Mouse (Mus musculus) heart, embryonic 14.5 days (tissue): ENCODE results near the gene Lhx2. TPM values are rescaled to one million over a fixed set of nuclear protein-coding genes. Genes with fewer than 3 reads are reported as not detected.
A peak's percentile ranks its signal among the peaks of the same experiment; 100 is the strongest.

Source experiments
- ATAC-seq: fragments of 200-750 bp; cut with Nextera tagmentation; 2 replicates; pipeline ENCODE4 v1.8.0; 2017; ENCODE audit warnings: low read depth, moderate TSS enrichment; ENCODE audit not compliant: insufficient number of reproducible peaks, insufficient read depth, low FRiP score
- H3K27ac ChIP-seq, 2 experiments: fragments of 200-500 bp in 1 of 2; fragments of 300-500 bp in 1 of 2; sonication (generic) in 1 of 2; replicated peaks in 1 of 2; 2 replicates each; pipeline ENCODE4 v1.5.1; 2012 to 2014; ENCODE audit warnings: low read depth in 2 of 2, low read length in 2 of 2, control low read depth in 1 of 2, mild to moderate bottlenecking in 1 of 2, mixed read lengths in 1 of 2; ENCODE audit not compliant: control insufficient read depth in 1 of 2, insufficient read depth in 1 of 2
- H3K27me3 ChIP-seq: fragments of 300-500 bp; sonication (generic); 2 replicates; pipeline ENCODE4 v1.6.1; 2014; ENCODE audit warnings: mild to moderate bottlenecking, low read length, control low read depth; ENCODE audit not compliant: control insufficient read depth, insufficient read depth
- H3K36me3 ChIP-seq: fragments of 300-500 bp; sonication (generic); 2 replicates; pipeline ENCODE4 v1.6.1; 2014; ENCODE audit warnings: mild to moderate bottlenecking, control low read depth, low read length, mixed read lengths; ENCODE audit not compliant: control insufficient read depth, insufficient read depth
- H3K4me1 ChIP-seq, 2 experiments: fragments of 200-500 bp in 1 of 2; fragments of 300-500 bp in 1 of 2; sonication (generic) in 1 of 2; 2 replicates each; pipeline ENCODE4 v1.6.1; 2012 to 2014; ENCODE audit warnings: low read length in 2 of 2, control low read depth in 1 of 2, mixed read lengths in 1 of 2; ENCODE audit not compliant: control insufficient read depth in 2 of 2, insufficient read depth in 2 of 2
- H3K4me2 ChIP-seq: fragments of 300-500 bp; sonication (generic); 2 replicates; pipeline ENCODE4 v1.6.1; 2014; ENCODE audit warnings: mild to moderate bottlenecking, low read length
- H3K4me3 ChIP-seq, 2 experiments: fragments of 200-500 bp in 1 of 2; fragments of 300-500 bp in 1 of 2; sonication (generic) in 1 of 2; 2 replicates each; pipeline ENCODE4 v1.5.1; 2012 to 2014; ENCODE audit warnings: low read length in 2 of 2, mild to moderate bottlenecking in 2 of 2, control low read depth in 1 of 2, low read depth in 1 of 2, moderate library complexity in 1 of 2; ENCODE audit not compliant: control insufficient read depth in 1 of 2, insufficient read depth in 1 of 2
- H3K9ac ChIP-seq: fragments of 300-500 bp; sonication (generic); 2 replicates; pipeline ENCODE4 v1.6.1; 2014; ENCODE audit warnings: mild to moderate bottlenecking, low read length
- H3K9me3 ChIP-seq: fragments of 300-500 bp; sonication (generic); 2 replicates; pipeline ENCODE4 v1.6.1; 2016; ENCODE audit warnings: low read length, control low read depth; ENCODE audit not compliant: control insufficient read depth
- WGBS: fragments of 180-500 bp; shearing (Covaris S2); extraction: QIAGEN DNeasy Blood & Tissue Kit; methylation state at CpG from one replicate; pipeline ENCODE4 v1.1.7; 2014; 5-methylcytosine and 5-hydroxymethylcytosine counted together
- polyA plus RNA-seq: library from polyadenylated mRNA; unstranded; fragments of >200 nt; fragmentation: Nextera tagmentation; extraction: Ambion mirVana; gene quantifications from 2 replicates; pipeline ENCODE4 v1.2.1, GENCODE M21; 2014

The Lhx2 gene
- polyA plus RNA-seq, 1 experiment from 2014 or later, result 0.43 TPM

DNA sequence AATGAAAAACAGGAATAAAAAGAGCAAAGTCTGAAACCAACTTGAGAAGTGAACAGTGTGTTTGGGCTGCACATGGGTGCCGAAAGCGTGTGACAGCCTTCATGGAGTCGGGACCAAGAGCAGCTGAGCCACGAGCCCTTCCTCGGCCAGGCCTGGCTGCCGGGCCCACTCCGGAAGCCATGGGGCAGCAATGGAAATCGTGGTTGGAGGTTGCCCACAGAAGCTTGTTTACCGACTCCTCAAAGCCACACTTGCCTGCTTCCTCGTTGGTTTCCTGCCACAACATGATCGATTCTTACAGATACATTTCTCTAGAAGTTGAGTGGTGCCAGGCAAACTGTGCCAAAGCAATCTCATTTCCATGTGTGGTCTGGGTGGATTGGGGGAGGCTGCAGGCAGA, 20.0 kb upstream of the Lhx2 start:
- H3K4me3 ChIP-seq, result no peak overlapping the region
- no peak overlapping the region for H3K4me2 ChIP-seq
- WGBS, result 80% methylated on average over 11 of the region's 11 CpGs
- peaks cover 6% of the 10 kb centered on the region; the same call in 1 of the 2 replicates for H3K27me3 ChIP-seq
- no peaks in the 10 kb centered on the region for H3K9me3 ChIP-seq
- no peaks in the 10 kb centered on the region for H3K36me3 ChIP-seq
- no peaks in the 10 kb centered on the region for H3K4me1 ChIP-seq
- no peak overlapping the region for H3K27ac ChIP-seq
- H3K9ac ChIP-seq, result no peak overlapping the region
- no peak for ATAC-seq

DNA sequence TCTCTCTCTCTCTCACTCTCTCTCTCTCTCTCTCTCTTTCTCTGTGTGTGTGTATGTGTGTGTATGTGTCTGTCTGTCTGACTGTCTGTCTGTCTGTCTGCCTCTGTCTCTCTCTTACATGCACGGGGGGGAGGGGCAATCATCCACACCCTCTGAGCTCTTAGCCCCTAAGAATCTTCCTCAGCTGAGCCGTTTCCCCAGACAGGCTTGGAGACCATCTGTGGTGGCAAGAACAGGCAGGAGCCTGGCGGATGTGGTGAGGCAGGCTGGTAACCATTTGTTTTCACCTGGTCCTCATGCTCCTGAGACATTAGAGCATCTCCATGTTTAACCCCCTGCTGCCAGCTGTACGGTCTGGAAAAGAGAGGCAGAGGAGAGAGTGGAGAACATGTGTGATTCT, 18.2 kb upstream of the Lhx2 start:
- no peak for ATAC-seq
- WGBS, result 41% methylated on average over 4 of the region's 4 CpGs
- Histone ChIP-seq H3K27ac (no peak overlapping the region), H3K4me1 (no peaks in the 10 kb centered on the region), H3K9me3 (no peaks in the 10 kb centered on the region), H3K9ac (no peak overlapping the region), H3K27me3 (peaks cover 6% of the 10 kb centered on the region; the same call in 1 of the 2 replicates), H3K4me3 (no peak overlapping the region), H3K36me3 (no peaks in the 10 kb centered on the region), H3K4me2 (no peak overlapping the region)

DNA sequence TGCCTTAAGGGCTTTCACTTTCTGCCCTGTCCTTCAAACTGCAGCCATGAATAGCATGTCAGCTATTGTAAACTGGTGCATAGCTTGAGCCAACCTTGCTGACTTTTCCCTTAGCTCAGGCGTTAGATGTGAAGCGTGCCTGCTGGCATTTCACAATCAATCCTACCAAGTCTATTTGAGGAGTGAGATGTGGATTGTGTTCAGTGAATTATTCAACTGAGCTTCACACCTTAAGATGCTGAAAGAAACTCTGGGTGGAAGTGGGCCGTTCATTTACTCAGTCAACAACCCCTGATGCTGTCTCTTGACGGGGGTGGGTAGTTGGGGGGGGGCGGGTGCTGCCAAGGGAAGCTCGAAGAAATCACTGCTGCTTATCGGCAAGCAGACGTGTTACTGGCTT, 15.7 kb upstream of the Lhx2 start:
- peaks cover 6% of the 10 kb centered on the region; the same call in 1 of the 2 replicates for H3K27me3 ChIP-seq
- WGBS, result 34% methylated on average over 8 of the region's 8 CpGs
- no peak for ATAC-seq

DNA sequence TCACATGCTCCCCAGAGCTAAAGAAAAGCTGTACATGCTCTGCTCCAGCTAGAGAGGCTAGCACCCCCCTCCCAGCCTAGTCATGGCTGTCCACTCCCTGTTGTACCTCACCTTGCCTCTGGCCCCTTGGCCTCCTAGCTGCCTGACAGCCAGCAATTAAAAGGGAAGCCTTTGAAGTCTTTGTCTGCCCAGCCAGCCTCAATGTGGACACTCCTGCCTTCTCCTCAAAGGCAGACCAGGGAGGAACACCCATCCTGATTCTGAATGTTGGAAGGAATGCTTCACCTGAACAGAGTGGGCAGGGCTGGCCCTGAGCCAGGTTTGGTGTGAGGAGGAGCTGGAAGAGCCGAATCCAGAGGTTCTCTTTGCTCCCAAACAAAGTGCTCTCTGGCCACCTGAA, 12.4 kb upstream of the Lhx2 start:
- H3K9ac ChIP-seq, result no peak overlapping the region
- 47% methylated on average over 1 of the region's 1 CpGs for WGBS
- no peak overlapping the region for H3K27ac ChIP-seq
- H3K4me3 ChIP-seq, result no peak overlapping the region
- peaks cover 6% of the 10 kb centered on the region; the same call in 1 of the 2 replicates for H3K27me3 ChIP-seq
- H3K36me3 ChIP-seq, result no peaks in the 10 kb centered on the region
- no peaks in the 10 kb centered on the region for H3K4me1 ChIP-seq
- ATAC-seq, result no peak
- H3K9me3 ChIP-seq, result no peaks in the 10 kb centered on the region
- no peak overlapping the region for H3K4me2 ChIP-seq

More for the DNA sequence above, 15.7 kb upstream of the Lhx2 start:
- H3K4me1 ChIP-seq, result no peaks in the 10 kb centered on the region
- H3K27ac ChIP-seq, result no peak overlapping the region
- no peak overlapping the region for H3K4me2 ChIP-seq
- no peak overlapping the region for H3K9ac ChIP-seq
- no peaks in the 10 kb centered on the region for H3K9me3 ChIP-seq
- H3K4me3 ChIP-seq, result no peak overlapping the region
- H3K36me3 ChIP-seq, result no peaks in the 10 kb centered on the region

DNA sequence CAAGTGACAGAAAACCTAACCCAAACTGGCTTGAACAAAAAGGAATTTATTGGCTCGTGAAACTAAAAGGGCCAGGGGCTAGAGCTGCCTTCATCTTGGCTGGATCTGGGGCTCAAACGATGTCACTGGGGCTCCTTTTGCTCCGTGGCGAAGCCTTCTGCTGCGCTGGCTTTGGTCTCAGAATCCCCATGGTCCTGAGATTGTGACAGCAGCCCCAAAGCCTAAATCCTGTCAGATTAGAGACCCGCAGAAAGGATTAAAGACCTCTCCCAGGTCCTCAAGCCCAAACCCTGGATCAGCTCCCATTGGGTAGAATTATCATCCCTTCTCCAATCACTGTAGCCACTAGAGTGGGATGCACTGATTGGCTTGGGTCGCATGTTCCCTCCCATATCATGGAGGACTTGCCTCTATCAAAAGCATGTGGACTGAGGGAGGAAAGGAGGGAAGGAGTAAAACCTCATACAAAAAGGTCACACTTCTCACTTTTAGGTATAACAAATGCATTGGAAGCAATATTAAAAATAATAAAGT, 5.4 kb upstream of the Lhx2 start:
- Histone ChIP-seq H3K27me3 (peaks cover 60% of the 10 kb centered on the region), H3K4me3 (no peak overlapping the region), H3K4me2 (no peak overlapping the region), H3K9ac (no peak overlapping the region), H3K4me1 (no peaks in the 10 kb centered on the region; a peak in 1 of 4 replicates), H3K9me3 (no peaks in the 10 kb centered on the region), H3K36me3 (no peaks in the 10 kb centered on the region), H3K27ac (no peak overlapping the region)
- no peak for ATAC-seq
- 35% methylated on average over 7 of the region's 7 CpGs for WGBS

DNA sequence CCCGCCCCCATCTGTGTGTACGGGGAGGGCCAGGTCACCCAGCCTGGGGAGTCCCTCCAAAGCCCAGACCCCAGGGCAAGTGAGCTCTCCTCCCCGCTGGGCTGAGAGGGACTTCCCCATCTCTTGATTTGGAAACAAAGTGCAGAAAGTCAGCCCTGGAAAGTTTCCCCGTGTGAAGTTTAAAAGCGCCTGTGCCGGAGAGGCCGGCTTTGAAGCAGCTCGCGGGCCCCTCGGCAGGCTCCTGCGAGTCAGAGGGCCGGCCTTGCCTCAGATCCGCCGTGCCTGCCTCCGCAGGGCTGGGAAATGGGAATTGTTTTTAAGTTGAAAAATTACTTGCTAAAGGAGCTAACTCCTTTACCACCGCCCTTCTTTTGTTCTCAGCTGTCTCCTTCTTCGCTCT, 2.5 kb upstream of the Lhx2 start:
- Histone ChIP-seq H3K9ac (no peak overlapping the region), H3K4me1 (peaks cover 2 to 11% of the 10 kb centered on the region in 2 experiments; a peak in 3 of 4 replicates), H3K27ac (no peak overlapping the region), H3K4me3 (peak overlapping the region in 1 of 2 experiments; percentile 11; a peak in 1 of 4 replicates), H3K27me3 (peaks cover 88% of the 10 kb centered on the region), H3K36me3 (no peaks in the 10 kb centered on the region), H3K4me2 (peak overlapping the region; percentile 29), H3K9me3 (no peaks in the 10 kb centered on the region)
- no peak for ATAC-seq
- 4% methylated on average over 17 of the region's 17 CpGs for WGBS

DNA sequence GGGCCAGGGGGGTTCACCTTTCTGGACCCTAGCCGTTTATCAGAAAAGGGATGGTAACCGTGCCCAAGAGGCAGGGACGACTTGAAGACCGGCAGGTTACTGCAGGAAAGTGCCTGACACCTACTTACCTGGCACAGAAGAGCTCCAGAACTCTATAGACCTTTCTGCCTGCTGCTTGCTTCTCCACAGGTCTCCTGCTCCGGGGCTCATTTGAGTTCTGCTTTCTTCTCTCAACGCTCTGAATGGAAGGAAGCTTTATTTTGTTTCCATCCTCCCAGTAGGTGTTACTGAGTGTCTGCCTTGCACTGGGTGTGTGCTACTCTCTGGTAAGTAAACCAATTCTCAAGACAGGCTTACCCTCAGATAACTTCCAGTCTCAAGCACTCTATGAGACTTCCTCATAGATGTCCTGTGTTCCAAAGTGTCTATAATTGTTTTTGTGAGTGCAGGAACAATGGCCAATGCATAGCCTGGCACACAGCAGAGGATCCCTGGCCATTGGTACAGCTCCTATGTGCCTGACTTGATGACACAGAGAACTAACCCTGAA, 1.9 kb upstream of the Lhx2 start:
- Histone ChIP-seq H3K27me3 (peaks cover 94% of the 10 kb centered on the region), H3K4me3 (peak overlapping the region in 1 of 2 experiments; percentile 11; a peak in 1 of 4 replicates), H3K36me3 (no peaks in the 10 kb centered on the region), H3K9ac (no peak overlapping the region), H3K27ac (no peak overlapping the region), H3K4me2 (peak overlapping the region; percentile 29), H3K4me1 (peaks cover 2 to 11% of the 10 kb centered on the region in 2 experiments; a peak in 3 of 4 replicates), H3K9me3 (no peaks in the 10 kb centered on the region)
- WGBS, result 7% methylated on average over 6 of the region's 6 CpGs
- ATAC-seq, result no peak

DNA sequence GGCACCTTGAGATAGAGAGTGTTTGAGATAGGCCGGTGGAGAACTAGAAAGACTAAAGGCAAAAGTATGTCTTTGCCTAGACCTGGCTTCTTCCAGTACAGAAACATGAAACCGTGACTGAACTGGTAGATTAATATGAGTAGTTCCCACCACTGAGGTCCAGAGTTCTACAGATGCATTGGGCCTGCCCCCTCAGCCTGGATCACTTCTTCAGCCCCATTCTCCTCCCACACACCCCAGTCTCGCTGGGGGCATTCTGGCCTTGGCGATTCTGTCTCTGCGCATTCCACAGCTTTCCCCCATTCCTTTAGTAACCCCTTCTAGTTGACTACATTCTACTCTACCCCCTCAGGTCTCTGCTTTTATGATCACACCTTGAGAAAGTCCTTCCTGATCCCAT, 1.4 kb upstream of the Lhx2 start:
- no peaks in the 10 kb centered on the region for H3K9me3 ChIP-seq
- H3K27me3 ChIP-seq, result peaks cover 97% of the 10 kb centered on the region
- H3K4me2 ChIP-seq, result no peak overlapping the region
- no peak overlapping the region for H3K27ac ChIP-seq
- H3K4me1 ChIP-seq, result peaks cover 2 to 11% of the 10 kb centered on the region in 2 experiments; a peak in 3 of 4 replicates
- no peak overlapping the region for H3K4me3 ChIP-seq
- no peak for ATAC-seq
- no peaks in the 10 kb centered on the region for H3K36me3 ChIP-seq
- 27% methylated on average over 5 of the region's 5 CpGs for WGBS
- no peak overlapping the region for H3K9ac ChIP-seq
